Mouse (Mus musculus) thymus, adult 18-20 months (tissue): ENCODE results near the gene Dusp18.

Experiments used
- DNase-seq, 2 experiments: peaks; one replicate each; pipeline ENCODE4 v3.0.0; 2022; ENCODE audit warnings: mixed read lengths in 2 of 2

Dusp18 gene

GRCm38 (mm10) chr11:3894406-3895281, at the start of gene Dusp18, which contains the start of gene 4921536K21Rik:
Dusp18 (plus strand) TSS chr11:3895240.
4921536K21Rik (minus strand) TSS chr11:3895098.
- DNase-seq = peak; percentile 75 to 82

DNA sequence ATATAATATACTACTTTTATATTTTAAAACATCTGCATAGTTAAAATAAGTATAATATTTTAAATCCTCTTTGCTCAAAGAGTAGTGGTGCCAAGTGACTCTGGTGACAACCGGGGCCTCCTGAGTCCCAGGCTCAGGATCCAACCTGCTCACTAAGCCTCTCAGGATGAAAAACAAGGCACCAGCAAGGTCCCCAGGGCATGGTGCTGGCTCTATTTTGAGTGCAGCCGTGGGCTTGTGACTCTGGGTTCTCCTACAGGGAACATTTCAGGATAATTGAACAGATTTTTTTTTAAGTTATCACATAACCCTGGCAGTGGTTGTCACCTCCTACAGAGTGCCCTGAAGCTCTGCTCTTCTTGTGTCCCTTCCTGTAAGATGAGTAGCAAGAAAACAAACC, 48.7 kb upstream of the Dusp18 start:
- DNase-seq = no peak

DNA sequence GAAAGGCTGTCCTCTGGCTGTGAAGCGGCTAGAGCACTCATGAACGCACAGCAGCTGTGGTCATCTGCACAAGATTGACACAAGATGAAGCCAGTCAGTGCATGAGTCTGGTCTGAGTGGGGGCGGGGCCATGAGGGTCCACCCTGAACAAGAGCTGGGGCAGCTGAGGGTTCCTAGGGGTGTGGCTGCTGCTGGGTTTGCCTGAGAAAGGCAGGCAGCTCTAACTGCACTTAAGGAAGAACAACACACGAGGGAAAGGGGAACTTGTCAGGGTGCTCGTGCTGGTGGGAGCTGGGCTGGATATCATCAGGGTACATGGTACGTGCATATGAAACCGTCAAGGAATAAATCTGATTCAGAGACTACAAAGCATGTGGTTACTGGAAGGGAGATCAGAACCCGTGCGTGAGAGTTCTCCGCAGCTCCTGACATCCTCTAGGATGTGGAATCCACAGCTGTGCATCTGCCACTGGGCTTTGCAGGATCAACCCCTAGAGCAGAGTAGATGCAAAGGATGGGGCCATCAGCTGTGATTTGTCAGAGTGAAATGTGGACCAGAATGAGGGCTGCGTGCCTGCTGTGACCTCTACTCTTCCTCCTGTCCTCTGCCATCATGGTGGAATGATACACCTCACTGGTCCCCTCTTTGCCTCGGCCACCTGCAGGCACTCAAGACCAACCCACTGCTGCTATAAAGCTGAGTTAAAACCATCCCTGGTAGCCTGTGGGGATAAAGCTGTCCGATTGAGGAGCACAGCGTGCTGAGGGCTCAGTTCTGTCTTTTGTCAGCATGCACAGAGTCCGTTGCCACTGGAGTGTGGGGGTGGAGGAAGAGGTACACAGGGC, 45.3 kb upstream of the Dusp18 start:
- DNase-seq = no peak

- DNase-seq = no peak
These were observed 44.8 kb upstream of the Dusp18 start for GRCm38 (mm10) chr11:3850315-3850614.

- DNase-seq = no peak
These were observed 44.2 kb upstream of the Dusp18 start for GRCm38 (mm10) chr11:3850746-3851277.

GRCm38 (mm10) chr11:3851872-3852271, 43.2 kb upstream of the Dusp18 start:
- no peak for DNase-seq

GRCm38 (mm10) chr11:3853031-3853430, 42.0 kb upstream of the Dusp18 start:
- no peak for DNase-seq

- no peak for DNase-seq
These were observed 41.5 kb upstream of the Dusp18 start for GRCm38 (mm10) chr11:3853481-3854034.

- no peak for DNase-seq
These were observed 40.9 kb upstream of the Dusp18 start for GRCm38 (mm10) chr11:3854156-3854555.

GRCm38 (mm10) chr11:3855846-3856245, 39.2 kb upstream of the Dusp18 start:
- no peak for DNase-seq

DNA sequence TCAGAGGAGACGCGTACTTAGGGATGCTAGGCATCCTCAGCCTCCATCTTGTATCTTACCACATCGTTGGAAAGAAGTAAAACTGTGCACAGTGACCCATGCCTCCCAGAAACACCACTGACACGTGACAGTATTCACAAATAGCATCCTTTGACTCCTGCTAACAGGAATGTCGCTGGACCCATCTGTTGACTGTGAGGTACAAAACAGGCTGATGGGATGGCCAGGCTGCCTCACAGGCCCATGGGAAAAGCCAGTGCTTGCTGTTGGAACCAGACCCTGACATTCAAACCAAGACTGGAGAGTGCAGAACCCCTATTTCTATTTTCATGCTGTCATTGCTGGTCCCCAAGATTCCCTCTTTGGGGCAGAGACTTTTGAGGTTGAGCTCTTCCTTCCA, 37.1 kb upstream of the Dusp18 start:
- DNase-seq = no peak

DNA sequence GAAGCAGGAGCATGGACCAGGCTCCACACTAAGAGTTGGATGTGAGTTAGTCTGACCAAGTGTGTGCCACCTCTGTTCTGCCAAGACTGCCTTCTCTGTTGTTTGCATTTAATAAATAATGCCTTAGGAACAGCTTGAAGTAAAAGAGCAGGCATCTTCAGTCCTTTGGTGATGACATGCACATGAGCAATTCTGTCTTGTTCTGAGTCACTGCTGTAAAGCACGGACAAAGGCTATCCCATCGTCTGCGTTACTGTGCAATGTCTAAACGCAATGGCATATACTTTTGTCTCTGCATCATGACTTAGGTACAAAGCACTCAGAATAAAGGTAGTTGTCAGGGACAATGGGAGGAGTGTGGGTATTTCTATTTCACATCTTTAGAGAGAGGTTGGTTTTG, 35.3 kb upstream of the Dusp18 start:
- no peak for DNase-seq

- DNase-seq = no peak
These were observed 34.7 kb upstream of the Dusp18 start for GRCm38 (mm10) chr11:3860361-3860760.

DNA sequence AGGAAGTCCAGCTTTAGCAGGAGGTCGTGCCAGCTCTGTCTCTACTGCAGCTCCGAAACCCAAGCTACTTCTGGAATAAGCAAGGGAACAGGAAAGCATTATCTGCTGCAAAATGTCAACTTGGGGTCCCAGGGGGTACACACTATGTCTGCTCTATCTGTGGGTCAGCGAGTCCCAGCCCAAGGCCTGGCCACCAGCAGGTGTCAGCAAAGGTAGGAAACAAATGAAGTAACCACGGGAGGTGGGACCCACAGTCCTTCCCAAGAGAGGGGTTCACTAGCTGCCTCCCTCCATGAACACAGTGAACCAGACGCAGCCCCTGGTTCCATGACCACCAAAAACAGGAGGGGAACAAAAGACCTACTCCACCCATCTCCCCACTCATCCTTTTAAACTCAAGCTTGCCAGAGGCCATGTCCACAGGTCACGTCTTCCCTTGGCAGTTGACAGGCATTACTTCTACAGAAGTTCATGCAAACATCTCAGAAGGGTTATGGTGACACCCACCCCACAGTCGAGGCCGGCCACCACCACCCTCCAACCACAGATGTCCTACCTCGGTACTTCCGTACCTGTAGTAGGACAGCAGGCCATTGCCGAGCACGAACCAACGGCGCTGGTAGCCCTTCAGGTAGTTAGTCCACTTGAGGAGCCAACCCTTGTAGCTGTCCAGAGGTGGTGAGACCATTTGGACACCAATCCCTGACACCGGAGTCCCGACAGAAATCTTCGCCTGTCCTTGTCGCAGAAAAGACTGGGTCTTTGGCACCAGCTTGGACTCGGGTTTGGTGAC, 32.2 kb upstream of the Dusp18 start:
- DNase-seq = no peak

GRCm38 (mm10) chr11:3863454-3864112, 31.5 kb upstream of the Dusp18 start, which contains the start of gene Osbp2:
Osbp2 (minus strand) TSS chr11:3863903.
- DNase-seq = peak; percentile 31 to 39

DNA sequence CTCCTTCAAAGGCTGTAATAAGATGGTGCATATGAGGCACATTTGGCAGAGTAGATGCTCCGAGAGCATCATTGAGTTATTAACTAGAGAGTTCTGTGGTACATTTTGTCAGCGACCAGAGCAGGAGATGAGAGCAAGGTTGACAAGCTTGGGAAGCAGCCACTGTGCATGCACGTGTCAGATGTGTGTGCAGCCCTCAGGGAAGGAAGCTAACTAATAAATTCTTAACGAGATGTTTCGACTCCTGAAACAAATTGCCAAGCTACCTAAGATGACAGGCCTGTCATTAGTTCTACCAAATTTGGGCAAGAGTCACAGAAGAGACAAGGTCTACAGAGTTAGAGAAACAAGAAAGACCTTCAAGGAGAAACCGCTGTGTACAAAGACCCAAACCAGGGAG, 30.7 kb upstream of the Dusp18 start:
- no peak for DNase-seq

- no peak for DNase-seq
These were observed 18.6 kb upstream of the Dusp18 start for GRCm38 (mm10) chr11:3876419-3876818.

- no peak for DNase-seq
These were observed 16.4 kb upstream of the Dusp18 start for GRCm38 (mm10) chr11:3878660-3879059.

- peak; percentile 23 to 35 for DNase-seq
These were observed 15.2 kb upstream of the Dusp18 start for GRCm38 (mm10) chr11:3879836-3880235.

DNA sequence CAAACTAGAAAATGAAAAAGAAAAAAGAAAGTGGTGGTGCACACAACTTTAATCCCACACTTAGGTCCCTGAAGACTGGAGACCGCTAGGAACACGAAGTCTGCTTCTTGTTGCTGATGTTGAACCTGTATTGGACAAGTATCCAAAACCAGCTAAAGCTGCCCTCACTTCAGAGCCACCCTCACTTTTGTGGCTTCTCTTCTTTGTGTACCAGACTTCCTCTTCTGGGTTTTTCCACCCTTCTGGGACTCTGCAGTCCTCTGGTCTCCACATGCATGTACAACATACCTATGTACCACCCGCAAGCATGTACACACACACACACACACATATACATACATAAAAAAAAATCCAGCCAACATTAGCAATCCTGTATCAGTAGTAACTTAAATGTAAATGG, 11.3 kb upstream of the Dusp18 start:
- no peak for DNase-seq

- no peak for DNase-seq
These were observed 7.7 kb upstream of the Dusp18 start for GRCm38 (mm10) chr11:3887331-3887730.

GRCm38 (mm10) chr11:3893970-3894369, 1.1 kb upstream of the Dusp18 start:
- DNase-seq = no peak
